Mouse (Mus musculus): ENCODE results near the gene Rorc. TPM values are rescaled to one million over a fixed set of nuclear protein-coding genes. Genes with fewer than 3 reads are reported as not detected.
A peak's percentile ranks its signal among the peaks of the same experiment; 100 is the strongest.

Rorc gene
- total RNA-seq, 2 experiments from 2014 or later = 0.15 TPM; not detected in 1

- no peak for ATAC-seq (replicated peaks; ENCODE audit: poor library complexity)
Observed at GRCm38 (mm10) chr3:94375861-94376260, 3.3 kb downstream of the Rorc start.

- ATAC-seq (replicated peaks; ENCODE audit: poor library complexity) = no peak
Observed at GRCm38 (mm10) chr3:94377028-94377923, 4.7 kb downstream of the Rorc start.

GRCm38 (mm10) chr3:94379831-94380510, 7.4 kb downstream of the Rorc start:
- no peak for ATAC-seq (replicated peaks; ENCODE audit: poor library complexity)

GRCm38 (mm10) chr3:94382308-94382707, 9.7 kb downstream of the Rorc start:
- 0 out of 2 replicates have a peak, but pooled peaks have one; percentile 19 for ATAC-seq (replicated peaks; ENCODE audit: poor library complexity)

DNA sequence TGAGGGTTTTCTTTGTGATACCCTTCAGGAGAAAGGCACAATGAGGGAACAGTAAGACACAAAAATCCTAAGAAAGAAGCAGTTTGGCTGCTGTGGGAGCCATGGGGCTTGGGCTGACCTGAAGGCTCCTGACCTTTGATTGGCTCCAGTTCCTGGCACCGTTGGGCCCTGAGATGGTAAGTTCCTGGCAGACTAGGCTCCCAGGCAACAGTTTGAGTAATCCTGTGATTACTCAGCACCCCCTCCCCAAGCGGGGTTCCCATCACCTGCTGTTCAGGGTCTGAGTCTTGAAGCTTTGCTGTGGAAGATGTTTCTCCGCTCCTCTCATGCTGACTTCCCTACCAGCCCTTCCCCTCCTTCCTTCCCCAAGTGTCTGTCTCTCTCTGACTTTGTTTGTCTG, 10.9 kb downstream of the Rorc start:
- no peak for ATAC-seq (replicated peaks; ENCODE audit: poor library complexity)

DNA sequence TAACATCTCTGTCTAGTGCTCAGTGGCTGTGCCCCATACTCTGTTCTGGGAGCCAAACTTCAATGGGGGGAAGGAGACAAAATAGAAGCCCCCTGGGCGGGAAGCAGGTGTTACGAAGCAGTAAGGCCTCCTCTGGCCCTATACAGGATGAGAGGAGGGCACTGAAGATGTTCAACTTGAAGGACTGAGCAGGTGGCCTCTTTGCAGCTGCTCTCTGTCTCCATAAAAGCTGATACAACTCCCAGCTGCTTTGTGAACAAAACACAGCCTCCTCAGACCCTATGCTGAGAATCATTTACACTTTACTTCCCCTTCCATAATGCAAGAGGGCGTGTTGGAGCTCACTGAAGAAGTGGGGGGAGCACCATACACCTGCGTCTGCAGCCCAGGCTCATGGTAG, 14.1 kb downstream of the Rorc start:
- ATAC-seq (replicated peaks; ENCODE audit: poor library complexity) = no peak

DNA sequence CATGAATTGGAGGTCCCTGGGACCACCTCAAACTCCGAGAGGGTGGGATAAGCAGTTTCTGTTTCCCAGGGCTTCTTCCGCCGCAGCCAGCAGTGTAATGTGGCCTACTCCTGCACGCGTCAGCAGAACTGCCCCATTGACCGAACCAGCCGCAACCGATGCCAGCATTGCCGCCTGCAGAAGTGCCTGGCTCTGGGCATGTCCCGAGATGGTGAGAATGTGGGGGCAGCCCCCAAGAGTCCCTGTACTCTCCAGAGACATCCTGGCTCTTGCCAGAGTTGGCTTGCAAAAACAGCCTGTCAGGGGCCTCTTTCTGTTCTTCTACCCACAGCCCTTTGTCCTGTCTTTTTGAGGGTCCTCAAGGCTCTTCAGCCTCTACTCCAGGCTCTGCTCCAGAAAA, 14.8 kb downstream of the Rorc start:
- no peak for ATAC-seq (replicated peaks; ENCODE audit: poor library complexity)

DNA sequence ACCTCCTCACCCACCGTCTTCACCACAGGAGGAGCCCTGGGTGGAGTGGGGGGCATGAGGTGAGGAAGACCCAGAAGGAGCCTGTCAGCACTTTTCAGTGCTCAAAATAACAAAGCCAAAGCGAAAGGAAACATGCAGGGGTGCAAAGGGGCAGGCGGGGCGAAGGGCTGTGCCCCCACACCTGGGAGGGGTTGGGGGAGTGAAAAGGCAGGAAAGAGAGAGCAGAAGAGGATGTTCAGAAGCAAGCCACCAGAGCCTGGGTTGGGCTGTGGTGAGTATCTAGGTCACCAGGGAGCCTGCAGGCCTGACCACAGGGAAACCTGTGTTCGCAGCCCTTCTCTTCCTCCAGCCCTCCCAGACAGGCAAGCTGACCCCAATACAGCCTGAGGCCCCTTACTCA, 15.5 kb downstream of the Rorc start:
- ATAC-seq (replicated peaks; ENCODE audit: poor library complexity) = peak; percentile 70

DNA sequence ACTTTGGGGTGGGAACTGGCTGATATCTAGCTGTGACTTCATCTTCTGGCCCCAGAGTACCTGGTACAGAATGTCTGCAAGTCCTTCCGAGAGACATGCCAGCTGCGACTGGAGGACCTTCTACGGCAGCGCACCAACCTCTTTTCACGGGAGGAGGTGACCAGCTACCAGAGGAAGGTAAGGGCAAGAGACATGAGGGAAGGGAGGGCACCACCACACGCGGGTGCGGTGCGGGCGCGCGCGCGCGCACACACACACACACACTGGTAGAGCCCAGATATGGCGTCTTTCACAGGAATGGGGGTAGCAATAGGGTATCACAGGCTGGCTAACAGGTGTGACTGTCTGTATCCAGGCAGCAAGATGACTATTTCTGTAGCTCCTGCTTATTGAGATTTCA, 16.8 kb downstream of the Rorc start:
- no peak for ATAC-seq (replicated peaks; ENCODE audit: poor library complexity)

DNA sequence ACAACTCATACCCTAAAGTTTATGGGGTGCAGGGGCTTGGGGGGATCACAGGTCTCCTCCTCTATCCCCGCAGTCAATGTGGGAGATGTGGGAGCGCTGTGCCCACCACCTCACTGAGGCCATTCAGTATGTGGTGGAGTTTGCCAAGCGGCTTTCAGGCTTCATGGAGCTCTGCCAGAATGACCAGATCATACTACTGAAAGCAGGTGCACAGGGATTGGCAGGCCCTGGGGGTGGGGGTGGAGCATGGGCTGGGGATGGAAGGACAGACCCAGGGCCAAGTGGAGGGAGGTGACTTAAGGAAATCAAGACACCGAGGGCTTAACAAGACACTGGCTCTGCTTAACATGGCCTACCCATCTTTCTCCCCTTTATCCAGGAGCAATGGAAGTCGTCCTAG, 18.4 kb downstream of the Rorc start:
- no peak for ATAC-seq (replicated peaks; ENCODE audit: poor library complexity)

DNA sequence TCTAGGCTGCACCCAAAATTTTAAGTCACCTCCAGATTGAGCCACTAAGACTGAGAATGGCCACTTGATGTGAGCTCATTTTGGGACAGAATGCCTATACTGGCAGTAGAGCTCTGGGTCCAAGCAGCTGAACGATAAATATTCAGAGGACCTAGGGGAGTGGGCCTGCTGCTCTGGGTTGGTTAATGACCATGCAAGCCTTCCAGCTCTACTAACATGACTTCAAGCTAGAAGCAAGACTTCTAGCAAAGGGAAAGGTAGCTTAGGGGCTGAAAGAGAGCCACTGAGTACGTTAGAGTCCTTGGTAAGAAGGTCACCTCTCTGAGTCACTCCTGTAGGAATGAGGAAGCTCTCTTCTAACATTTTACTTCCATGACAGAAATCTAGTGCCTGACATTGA, 19.5 kb downstream of the Rorc start:
- no peak for ATAC-seq (replicated peaks; ENCODE audit: poor library complexity)

- no peak for ATAC-seq (replicated peaks; ENCODE audit: poor library complexity)
Observed at GRCm38 (mm10) chr3:94393049-94393448, 20.5 kb downstream of the Rorc start.

GRCm38 (mm10) chr3:94396336-94396735, 23.7 kb downstream of the Rorc start:
- no peak for ATAC-seq (replicated peaks; ENCODE audit: poor library complexity)

DNA sequence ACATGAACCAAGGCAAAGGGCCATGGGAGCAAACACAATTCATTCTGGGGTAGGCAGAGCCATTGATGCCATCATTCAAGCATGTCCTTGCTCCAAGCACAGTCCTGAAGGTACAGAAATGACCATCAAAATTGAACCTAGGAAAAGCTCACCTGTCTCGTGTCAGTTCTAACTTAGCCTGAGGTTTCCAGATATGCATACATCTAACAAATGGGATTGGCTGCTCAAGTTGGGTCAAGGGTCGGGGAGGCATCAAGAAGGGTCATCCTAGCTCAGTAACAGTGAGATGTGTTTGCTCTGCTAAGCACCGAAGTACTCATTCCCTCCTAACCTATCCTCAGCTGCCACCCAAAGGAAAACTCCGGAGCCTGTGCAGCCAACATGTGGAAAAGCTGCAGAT, 24.3 kb downstream of the Rorc start:
- no peak for ATAC-seq (replicated peaks; ENCODE audit: poor library complexity)

- ATAC-seq (replicated peaks; ENCODE audit: poor library complexity) = no peak
Observed at GRCm38 (mm10) chr3:94398217-94398616, 25.6 kb downstream of the Rorc start, which contains the start of gene Lingo4. Lingo4 (plus strand) TSS chr3:94398517.

GRCm38 (mm10) chr3:94398943-94399481, 26.4 kb downstream of the Rorc start:
- ATAC-seq (replicated peaks; ENCODE audit: poor library complexity) = peak; percentile 39

DNA sequence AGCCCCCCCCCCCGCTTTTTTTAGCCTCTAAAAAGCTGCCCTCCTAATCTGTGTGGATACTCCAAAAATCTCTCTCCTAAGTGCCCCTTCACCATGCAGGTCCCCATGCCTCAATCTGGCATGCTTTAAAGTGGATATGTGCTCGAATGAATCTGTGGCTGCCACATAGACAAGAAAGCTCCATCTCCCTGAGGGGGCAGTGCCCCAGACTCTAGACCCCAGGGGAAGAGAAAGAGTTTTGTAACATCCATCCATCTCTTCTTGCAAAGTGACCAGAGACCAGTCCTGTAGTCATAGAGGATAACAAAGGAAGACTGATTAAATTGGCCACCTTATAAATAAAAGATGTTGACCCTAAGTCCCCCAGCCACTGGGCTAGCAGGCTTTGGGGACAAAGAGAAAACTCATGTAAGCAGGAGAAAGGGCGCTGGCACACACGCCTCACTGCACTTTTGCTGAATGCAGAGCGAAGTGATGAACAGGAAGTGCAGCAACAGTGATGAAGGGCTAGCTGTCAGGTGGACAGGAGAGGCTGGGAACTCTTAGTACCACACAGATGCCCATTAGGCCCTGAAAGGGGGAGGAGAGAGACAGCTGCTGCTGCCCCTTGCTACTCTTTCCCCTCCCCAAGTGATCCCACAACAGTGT, 27.2 kb downstream of the Rorc start:
- ATAC-seq (replicated peaks; ENCODE audit: poor library complexity) = no peak

GRCm38 (mm10) chr3:94402451-94402850, 29.9 kb downstream of the Rorc start:
- ATAC-seq (replicated peaks; ENCODE audit: poor library complexity) = no peak

GRCm38 (mm10) chr3:94404366-94405054, 31.9 kb downstream of the Rorc start:
- no peak for ATAC-seq (replicated peaks; ENCODE audit: poor library complexity)

GRCm38 (mm10) chr3:94405561-94405960, 33.0 kb downstream of the Rorc start:
- ATAC-seq (replicated peaks; ENCODE audit: poor library complexity) = no peak

DNA sequence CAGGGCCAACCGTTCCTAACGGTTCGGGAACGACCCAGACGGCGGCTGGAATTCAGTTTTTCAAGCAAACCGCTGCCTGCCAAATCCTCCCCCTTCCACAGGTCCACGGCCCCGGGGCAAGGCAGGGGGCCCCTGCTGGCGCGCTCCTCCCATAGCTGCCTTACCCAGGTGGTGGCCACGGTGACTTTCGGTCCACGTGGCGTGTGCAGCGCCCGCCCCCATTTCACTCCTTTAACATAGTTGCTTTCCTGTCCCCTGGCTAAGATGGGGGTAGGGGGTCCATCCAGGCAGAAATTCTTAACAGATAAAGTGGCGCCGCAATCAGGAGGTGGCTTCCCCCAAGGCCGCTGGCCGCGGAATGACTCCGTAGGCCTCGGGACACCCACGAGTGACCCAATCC, 39.9 kb downstream of the Rorc start:
- peak; percentile 41 for ATAC-seq (replicated peaks; ENCODE audit: poor library complexity)
